Mouse (Mus musculus) liver (tissue): ENCODE measurements around the gene Naa15.
"Not testable (repeated sequence)": the region's sequence is repeated elsewhere in the genome, so short reads cannot be mapped to it uniquely, and the experiment has no call there.

Experiments used
- DNase-seq: peaks from one replicate; pipeline ENCODE4 v3.0.0-alpha.2; 2020; ENCODE audit warnings: mixed read lengths

The Naa15 gene

DNA sequence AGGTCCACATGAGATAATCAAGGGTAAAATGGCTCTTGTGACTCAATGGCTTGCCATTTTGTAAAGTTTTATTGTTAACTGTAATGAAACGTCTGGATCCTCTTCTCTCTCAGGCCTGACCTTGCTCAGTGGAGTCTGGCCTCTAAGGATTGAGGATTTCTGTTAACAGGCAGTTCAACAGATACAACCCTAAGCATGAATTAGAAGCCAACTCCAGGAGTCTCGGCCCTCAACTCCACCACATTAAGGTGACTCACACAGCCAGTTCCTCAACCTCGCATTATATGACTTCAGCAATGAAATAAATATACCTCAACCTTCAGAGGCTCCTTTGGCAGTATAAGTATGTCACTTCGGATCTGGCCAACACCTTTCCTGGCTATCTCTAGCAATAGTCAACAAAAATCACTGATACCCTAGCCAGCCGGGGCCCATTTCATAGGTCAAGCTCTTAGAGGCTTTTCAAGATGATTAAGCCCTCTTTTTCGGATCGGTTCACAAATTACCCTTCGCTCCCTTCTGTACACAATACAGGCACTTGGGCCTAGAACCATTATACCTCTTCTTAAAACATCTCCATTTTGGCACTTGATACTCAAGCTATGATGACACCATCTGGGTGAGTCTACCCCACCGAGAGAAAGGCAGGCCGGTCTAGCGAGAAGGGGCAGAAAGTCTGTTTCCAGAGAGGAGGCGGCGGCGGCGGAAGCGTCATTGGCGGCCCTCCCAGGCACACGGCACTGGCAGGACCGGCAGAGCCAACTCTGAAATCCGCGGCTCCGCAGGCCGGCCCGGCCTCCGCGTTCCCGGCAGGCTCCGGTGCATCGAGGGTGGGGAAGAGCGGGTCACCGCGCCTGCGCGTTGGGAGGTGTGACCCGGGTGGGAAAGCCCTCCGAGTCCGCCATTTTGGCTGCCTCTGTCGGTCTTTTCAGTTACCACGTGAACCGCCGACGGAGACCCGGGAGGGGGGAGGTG, at the start of gene Naa15:
TSS of gene Naa15 (plus strand) at position 51 of the 975 bp plus-strand sequence.
- peak; percentile 97 for DNase-seq

DNA sequence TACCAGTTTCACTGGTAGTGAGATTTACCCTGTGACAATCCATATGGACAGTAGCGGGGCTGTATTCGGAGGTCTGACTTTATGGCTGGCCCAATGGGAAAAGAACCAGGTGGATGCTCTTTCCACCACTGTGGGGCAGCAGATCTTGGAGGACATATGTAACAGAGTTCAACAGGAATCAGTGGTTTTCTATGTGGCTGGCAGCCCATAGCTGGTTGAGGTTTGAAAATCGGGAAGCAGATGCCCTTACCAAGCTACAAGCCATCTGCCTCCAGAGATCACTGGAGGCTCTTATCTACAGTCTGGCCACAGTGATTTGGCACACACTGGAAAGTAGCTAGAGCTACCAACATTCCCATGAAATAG, 49.4 kb upstream of the Naa15 start:
- DNase-seq, result no peak

DNA sequence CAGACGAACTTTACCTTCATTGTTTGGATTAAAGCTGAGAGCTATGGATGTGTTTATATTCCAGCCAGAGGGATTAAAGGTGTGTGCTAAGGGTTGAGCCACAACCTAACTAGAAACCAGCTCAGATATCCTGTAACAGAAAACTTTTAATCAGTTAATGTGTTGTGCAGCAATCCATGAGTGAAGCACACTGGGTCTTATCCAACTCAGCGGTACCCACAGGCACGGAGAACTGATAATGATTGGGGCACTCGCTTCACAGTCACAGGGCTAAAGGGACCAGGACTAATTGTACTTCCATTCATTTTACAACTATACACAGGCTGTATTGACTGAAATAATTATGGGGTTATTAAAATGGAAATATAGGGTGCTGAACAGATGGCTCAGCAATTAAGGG, 48.0 kb upstream of the Naa15 start:
- peak; percentile 61 for DNase-seq

DNA sequence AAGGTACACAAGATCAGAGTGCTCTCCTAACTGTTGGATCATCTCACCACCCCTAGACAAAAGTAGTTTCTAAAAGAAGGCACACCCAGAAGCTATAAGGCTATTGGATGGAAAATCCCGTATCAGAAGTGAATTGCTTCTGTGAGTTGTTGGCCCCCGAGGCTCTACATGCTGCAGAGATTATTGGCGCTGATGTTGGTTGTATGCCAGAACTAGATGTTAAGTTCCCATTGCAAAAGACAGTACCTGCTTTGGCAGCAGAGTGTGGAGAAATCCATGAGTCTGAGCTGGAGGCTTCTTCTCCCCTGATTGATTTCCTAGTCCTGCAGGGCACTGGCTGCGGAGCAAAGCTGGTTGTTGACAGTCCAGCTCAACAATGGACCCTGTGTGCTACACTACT, 46.9 kb upstream of the Naa15 start:
- DNase-seq, result no peak

DNA sequence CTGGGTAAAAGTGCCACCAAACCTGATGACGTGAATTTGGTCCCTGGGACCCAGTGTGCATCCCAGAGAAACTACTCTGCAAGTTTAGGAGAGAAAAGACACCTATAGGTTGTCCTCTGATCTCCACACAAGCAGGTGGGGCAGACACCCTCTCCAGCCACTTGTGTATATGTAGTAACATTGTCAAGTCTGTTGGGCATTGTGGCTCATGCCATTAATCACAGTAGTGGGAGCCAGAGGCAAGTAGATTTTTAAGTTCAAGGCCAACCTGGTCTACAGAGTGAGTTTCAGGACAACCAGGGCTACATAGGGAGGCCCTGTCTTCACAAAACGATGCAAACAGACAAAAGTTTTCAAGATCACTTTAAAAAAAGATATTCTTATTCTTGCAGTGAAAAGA, 43.1 kb upstream of the Naa15 start:
- DNase-seq, result no peak

DNA sequence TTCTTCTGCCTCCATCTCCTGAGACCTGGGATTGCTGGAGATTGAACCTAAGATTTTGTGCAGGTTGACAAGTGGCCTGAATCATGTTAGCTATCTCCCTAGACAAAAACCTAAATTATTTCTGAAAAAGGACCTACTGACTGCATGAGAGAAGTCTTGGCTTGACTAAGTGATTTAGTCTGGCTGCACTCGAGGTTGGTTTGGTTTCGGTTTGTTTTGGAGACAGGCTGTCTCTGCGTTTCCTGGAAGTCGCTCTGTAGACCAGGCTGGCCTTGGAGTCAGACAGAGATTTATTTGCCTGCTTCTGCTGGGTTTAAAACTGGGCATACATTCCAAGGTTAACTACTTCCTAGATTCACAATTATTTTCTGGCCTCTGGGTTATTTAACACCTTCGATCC, 42.1 kb upstream of the Naa15 start:
- DNase-seq, result no peak

DNA sequence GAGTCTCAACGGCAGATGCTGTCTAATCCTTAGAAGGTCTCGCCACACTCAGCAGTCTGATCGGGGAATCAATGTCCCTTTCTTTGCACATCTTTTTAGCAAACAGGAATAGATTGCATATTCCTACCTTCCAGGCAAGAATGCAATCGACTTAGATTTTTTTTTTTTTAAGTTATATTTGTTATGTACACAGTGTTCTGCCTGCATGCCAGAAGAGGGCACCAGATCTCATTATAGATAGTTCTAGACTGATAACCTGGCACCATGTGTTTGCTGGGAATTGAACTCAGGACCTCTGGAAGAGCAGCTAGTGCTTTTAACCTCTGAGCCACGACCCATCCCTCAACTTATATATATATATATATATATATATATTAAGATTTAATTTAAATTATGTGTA, 41.4 kb upstream of the Naa15 start:
- no peak for DNase-seq

DNA sequence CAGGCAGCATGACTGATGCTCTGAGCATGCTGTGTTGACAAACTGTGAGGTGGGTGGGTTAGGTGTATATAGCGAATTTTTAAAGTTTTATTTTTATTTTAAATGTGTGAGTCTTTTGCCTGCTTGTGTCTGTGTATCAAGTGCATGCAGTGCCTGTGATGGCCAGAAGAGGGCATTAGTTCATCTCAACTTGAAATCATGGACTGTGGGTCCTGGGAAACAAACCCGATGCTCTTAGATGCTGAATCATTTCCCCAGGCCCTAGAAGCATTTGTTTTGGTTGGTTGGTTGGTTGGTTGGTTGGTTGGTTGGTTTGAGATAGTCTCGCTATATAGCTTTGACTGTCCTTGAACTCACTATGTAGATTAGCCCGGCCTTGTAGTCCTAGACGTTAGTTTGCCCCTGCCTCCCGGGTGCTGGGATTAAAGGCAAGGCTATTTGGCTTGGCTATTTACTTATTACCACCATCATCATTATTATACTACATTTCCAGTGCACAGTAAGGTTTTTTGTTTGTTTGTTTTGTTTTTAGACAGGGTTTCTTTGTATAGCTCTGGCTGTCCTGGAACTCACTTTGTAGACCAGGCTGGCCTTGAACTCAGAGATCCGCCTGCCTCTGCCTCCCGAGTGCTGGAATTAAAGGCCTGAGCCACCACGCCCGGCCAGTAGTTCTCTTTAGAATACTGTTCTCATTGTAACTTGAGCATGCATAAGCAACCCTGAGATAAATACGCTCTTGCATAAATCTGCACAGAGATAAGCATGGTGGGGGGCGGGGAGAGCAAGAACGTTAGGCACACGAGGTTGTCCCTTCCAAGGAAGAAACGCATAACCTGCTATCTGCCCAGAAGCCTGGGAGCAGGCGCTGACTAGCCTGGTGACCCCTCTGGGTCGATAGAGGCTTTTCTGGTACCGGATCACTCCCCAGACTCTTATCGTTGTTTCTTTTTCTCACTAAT, 39.4 kb upstream of the Naa15 start:
- peak; percentile 82 for DNase-seq

DNA sequence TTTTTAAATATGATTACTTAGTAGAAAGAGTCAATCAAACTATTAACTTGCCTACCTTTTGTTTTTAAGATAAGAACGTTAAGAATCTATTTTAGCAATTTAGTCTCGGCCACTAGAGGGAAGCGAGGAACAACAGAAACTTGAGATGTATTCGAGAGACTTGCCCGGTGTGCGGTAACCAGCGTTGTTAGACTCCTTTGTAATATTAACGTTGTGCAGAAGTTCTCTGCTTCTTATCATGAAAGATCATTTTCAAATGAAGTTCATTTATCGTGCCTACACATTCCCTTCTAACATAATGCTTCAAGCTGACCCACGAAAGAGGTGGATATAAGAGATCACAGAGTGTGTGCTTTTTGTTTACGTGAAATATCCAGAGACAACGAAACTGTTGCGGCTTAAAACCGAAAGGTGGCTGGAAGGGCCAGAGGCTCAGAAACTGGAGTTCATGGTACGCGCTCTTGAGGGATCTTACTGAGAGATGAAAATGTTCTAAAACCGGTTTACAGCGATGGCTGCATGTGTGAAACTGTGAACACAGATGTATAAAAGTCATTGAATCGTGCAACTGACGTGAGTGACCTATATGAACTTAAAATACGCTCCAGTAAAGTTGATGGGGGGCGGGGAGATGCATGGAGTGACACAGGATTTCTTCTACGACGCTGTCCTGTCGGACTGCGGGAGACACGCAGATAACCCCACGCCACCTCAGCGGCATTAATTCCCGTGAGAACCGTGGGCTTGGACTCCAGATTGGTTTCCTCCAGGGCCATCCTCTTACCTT, 36.9 kb upstream of the Naa15 start:
- DNase-seq, result peak; percentile 46

DNA sequence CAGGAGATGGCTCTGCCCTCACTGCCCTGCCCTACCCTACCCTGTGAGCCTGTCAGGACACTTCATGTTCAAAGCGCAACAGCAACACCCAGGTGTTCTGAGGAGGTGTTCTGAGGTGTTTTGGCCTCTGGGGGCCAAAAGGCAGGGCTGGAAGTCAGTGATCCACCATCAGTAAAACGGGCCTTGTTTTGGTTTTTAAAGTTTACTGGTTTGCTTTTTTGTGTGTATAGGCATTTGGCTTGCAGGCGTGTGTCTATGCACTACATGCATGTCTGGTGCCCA, 36.3 kb upstream of the Naa15 start:
- no peak for DNase-seq

DNA sequence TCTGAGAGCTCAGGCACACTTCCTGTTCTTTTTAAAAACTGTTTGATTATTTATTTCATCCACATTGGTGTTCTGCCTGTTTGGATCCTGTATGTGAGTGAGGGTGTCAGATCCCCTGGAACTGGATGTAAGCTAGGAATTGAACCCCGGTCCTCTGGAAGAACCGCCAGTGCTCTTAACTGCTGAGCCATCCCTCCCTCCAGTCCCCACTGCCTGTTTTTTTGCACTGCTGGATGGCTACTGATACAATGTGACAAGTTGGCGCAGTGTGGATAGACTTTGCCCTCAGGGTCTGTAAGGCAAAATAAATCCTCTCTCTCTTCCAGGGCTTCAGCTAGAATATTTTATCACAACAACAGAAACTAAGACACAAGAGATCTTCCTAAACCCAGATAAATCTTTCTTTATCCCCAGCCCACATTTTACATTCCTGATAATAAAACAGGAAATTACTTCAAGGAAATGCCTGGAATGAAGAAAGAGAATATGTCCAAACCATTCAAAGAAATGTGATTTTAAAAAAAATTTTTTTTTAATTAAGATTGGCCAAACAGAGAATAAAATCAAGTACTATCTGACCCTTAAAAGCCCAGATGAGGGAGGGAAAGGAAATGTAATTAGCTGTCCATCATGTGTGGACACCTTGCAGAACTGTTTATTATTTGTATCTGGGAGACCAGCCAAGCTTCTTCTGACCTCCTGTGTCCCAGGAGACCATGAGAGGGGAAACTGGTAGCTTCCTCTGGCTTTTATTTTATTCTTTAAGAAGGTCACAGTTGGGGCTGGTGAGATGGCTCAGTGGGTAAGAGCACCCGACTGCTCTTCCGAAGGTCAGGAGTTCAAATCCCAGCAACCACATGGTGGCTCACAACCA, 34.9 kb upstream of the Naa15 start:
- DNase-seq, result no peak

DNA sequence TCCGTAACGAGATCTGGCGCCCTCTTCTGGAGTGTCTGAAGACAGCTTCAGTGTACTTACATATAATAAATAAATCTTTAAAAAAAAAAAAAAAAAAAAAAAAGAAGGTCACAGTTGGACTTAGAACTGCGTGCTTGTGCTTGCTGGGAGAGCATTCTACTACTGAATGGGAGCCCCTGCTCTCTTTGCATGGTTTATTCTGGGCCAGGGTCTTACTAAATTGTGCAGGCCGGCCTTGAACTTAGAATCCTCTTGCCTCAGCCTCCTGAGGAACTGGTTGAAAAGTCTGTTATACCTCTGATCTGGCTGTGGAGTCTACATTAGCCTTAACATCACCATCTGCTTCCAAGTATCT, 34.3 kb upstream of the Naa15 start:
- DNase-seq, result no peak

DNA sequence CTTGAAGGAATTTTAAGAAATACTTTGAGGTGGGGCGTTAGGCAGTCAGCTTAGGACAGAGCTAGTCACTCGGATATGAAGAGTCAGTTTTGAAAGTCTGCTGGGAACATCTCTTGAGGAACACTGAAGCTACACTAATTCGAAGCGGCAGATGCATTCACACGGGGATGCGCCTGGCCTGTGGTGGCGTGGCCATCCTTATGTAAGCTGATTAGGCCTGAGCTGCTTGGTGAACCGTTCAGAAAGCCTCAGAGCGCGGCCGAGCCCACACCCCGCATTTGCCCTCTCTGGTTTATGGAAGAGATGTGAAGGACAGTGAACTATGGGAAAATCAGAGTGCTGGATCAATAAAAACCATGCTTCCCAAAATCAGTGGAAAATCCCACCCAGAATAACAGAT, 31.5 kb upstream of the Naa15 start:
- DNase-seq, result no peak

DNA sequence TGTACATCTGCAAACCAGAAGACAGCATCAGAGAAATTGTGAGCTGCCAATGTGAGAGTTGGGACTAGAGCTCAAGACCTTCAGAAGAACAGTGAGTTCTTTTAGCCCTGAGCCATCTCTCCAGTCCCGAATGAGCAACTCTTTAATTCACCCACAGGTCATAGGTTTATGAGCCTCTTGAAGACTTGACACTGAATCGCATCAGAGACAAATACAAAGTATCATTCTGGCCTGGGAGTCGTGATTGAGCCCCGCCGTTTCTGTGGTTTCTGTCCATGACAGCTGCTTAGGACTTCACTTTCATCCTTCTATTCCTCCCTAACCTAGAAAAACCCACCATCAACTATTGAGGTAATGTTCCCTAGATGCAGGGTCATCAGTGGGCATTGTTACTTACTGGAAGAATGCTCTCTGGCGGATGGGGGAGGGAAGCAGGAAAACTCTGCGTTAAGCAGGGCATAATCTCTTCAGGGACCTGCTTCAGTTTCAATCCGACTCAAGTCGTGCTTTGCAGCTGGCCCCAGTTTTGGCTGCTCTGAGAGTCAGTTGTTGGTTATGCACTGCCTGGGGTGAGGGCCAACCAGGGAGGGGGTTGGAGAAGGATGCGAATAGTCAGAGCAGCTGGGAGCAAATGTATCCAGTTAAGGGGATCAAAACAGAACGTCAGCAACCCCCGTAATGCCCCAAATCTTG, 28.4 kb upstream of the Naa15 start:
- no peak for DNase-seq

DNA sequence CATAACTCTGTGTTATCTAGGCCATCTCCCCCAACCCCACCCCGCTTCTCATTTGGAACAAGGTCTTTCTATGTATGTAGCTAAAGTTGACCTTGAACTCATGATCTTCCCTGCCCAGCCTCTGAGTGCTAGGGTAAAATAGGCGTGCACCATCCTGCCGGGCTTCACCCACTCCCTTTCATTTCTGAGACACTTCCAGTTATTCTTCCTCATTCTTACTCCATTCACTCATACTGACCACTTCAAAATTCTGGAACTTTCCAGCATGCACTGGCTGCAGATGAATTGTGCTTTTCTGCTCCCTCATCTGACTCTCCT, 27.9 kb upstream of the Naa15 start:
- DNase-seq, result no peak

DNA sequence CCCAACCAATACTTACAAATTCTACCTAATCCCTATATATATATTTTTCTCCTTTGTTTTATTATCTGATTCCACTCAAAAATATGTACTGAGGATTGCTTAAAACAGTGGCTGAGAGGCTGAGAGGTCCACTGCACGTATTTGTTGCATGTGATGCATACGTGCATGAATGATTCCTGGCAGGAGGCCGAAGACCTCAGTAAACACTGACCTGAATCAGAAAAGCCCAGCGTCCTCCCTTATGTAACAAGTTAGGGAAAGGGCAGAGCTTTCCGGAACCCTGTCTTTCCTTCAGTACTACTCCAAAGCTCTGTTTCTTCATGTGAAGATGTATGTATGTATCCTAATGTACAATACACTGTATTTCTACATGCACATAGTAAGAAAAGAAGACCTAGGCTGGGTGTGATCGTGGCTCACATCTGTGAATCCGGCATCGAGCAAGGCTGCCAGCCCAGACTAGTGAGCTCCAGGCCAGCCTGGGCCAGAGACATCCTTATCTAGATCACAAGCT, 27.0 kb upstream of the Naa15 start:
- peak; percentile 40 for DNase-seq

DNA sequence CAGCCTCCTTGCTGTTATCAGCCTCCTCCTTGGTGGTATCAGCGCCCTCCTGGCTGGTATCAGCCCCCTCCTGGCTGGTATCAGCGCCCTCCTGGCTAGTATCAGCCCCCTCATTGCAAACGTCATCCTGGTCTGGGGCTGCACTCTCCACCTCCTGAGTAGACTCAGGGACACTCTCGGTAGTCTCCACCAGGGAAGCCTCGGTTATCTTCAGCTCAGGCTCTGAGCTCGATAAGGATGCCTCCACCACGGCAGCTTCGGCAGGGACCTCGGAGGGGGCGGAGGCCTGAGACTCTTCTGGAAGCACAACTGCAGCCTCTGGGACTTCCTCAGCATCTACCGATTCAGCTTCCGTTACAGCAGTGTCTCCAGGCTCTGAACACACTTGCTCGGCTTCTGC, 26.0 kb upstream of the Naa15 start:
- peak; percentile 84 for DNase-seq

DNA sequence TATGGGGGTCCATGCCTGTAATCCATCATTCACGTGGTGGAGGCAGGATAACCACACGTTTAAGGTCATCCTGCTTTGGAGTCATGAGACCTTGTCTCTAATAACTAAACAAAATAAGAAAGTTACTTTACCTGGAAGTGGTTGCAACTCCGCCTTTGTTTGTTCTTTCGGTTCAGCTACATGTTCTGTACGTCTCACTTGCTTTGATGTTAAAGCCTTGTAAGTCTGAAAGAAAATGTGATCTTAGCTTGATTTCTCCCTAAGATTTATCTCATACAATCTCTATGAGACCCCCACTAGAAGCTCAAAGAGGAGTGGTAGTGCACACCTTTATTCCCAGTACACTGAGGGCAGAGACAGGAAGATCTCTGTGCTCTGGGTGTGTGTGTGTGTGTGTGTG, 23.9 kb upstream of the Naa15 start:
- DNase-seq, result no peak

DNA sequence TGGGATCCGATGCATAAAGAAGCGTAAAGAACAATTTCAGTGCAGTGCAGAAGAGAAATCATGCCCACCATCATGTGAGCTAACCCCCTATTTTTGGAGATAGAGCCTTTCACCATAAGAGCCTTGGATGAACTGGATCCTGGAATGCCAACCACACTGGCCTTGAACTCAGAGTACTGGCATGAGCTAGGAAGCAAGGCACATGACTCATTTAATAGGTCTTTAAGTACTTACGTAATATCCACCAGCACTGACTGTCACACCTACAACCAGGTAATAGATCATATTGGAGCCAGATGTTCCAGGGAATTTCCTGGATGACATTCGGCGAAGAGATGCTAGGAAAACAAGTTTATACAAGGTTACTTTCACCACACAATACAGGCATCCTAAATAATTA, 23.4 kb upstream of the Naa15 start:
- no peak for DNase-seq

DNA sequence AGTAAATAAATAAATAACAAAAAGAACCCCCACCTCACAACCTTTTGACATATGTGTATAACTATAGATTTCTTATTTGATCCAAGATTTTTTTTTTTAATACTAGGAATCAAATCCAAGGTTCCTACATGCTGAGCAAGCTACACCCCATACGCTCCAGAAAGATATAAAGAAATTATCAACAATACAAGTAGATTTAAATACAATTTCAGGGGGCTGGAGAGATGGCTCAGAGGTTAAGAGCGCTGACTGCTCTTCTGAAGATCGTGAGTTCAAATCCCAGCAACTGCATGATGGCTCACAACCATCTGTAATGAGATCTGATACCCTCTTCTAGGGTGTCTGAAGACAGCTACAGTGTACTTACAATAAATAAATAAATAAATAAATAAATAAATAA, 21.9 kb upstream of the Naa15 start:
- not testable (repeated sequence) for DNase-seq

DNA sequence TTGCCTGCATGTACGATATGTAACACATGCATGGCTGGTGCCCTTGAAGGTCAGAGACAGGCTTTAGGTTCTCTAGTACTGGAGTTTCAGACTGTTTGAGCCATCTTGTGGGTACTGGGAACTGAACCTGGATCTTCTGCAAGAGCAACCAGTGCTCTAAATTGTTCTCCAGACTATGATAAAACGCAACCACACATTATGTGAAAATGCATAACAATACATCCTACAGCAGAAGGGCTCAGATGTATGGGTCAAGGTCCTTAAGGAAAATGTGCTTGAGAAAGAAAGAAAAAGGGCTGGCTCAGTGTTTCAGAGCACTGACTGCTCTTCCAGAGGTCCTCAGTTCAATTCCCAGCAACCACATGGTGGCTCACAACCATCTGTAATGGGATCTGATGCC, 21.3 kb upstream of the Naa15 start:
- DNase-seq, result no peak

DNA sequence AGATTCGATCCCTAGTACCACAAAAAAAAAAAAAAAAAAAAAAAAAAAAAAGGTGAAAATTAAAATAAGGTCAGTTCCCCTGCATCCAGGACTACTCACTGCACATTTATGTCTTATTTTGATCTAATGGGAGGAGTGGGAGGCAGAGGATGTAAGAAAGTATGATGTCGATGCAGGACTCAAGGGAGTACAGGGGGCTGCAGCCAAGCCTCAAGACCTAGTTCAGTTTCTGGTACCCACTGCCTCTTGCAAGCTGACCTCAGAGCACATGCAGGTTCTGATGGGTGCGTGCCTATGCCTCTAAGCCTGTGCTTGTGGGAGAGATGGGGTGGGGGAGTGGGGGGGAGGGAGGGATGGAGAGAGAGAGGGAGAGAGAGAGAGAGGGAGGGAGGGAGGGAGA, 20.1 kb upstream of the Naa15 start:
- DNase-seq, result no peak
